Mouse (Mus musculus) MEL (cell line): Measurements from ENCODE around the gene Trim23. TPM values are rescaled to one million over a fixed set of nuclear protein-coding genes. Genes with fewer than 3 reads are reported as not detected.

ENCODE experiments used
- DNase-seq: peaks from one replicate; pipeline ENCODE4 v3.0.0; 2011; ENCODE audit warnings: low read depth, low spot score
- H3K27ac ChIP-seq: 2 replicates; pipeline ENCODE4 v1.5.1; 2012; ENCODE audit warnings: low read depth, mild to moderate bottlenecking, control low read depth, low read length, moderate library complexity; ENCODE audit not compliant: control insufficient read depth
- H3K27me3 ChIP-seq, 2 experiments: fragments of 150-350 bp in 1 of 2; sonication (generic) in 1 of 2; 2 replicates each; pipeline ENCODE4 v1.6.1; 2012; ENCODE audit warnings: low read length in 2 of 2, mild to moderate bottlenecking in 2 of 2, improper control_type of control experiment in 1 of 2, moderate library complexity in 1 of 2; ENCODE audit not compliant: insufficient read depth in 2 of 2, control insufficient read depth in 1 of 2
- H3K36me3 ChIP-seq, 2 experiments: 2 replicates each; pipeline ENCODE4 v1.6.1; 2012 to 2014; ENCODE audit warnings: low read length in 2 of 2, improper control_type of control experiment in 1 of 2, inconsistent platforms in 1 of 2, mild to moderate bottlenecking in 1 of 2; ENCODE audit not compliant: insufficient read depth in 2 of 2, control insufficient read depth in 1 of 2
- H3K4me1 ChIP-seq, 2 experiments: fragments of 150-350 bp in 1 of 2; sonication (generic) in 1 of 2; 2 replicates each; pipeline ENCODE4 v1.6.1; 2012; ENCODE audit warnings: low read length in 2 of 2, improper control_type of control experiment in 1 of 2, mild to moderate bottlenecking in 1 of 2; ENCODE audit not compliant: insufficient read depth in 2 of 2, control insufficient read depth in 1 of 2
- H3K4me3 ChIP-seq, 2 experiments: fragments of 150-350 bp in 1 of 2; sonication (generic) in 1 of 2; 2 replicates each; pipeline ENCODE4 v1.5.1; 2012; ENCODE audit warnings: low read depth in 2 of 2, low read length in 2 of 2, mild to moderate bottlenecking in 2 of 2, moderate library complexity in 2 of 2, control low read depth in 1 of 2, improper control_type of control experiment in 1 of 2; ENCODE audit not compliant: control insufficient read depth in 1 of 2, insufficient read depth in 1 of 2
- H3K79me2 ChIP-seq: 2 replicates; pipeline ENCODE4 v1.6.1; 2012; ENCODE audit warnings: mild to moderate bottlenecking, low read length, moderate library complexity; ENCODE audit not compliant: control insufficient read depth, poor library complexity, insufficient read depth
- H3K9ac ChIP-seq: 2 replicates; pipeline ENCODE4 v1.6.1; 2012; ENCODE audit warnings: low read depth, mild to moderate bottlenecking, control low read depth, low read length, moderate library complexity; ENCODE audit not compliant: control insufficient read depth, poor library complexity, severe bottlenecking
- H3K9me3 ChIP-seq: fragments of 150-350 bp; sonication (generic); replicated peaks from 2 replicates; pipeline ENCODE4 v1.6.1; 2012; ENCODE audit warnings: mild to moderate bottlenecking, low read length, improper control_type of control experiment, moderate library complexity; ENCODE audit not compliant: insufficient read depth
- CTCF ChIP-seq, 3 experiments: IDR thresholded peaks in 2 of 3; conservative IDR thresholded peaks in 1 of 3; 2 replicates each; pipeline ENCODE4 v1.5.1; 2011 to 2012; ENCODE audit warnings: low read length in 3 of 3, low read depth in 2 of 3, mild to moderate bottlenecking in 2 of 3, improper control_type of control experiment in 1 of 3, inconsistent platforms in 1 of 3, mixed read lengths in 1 of 3, moderate library complexity in 1 of 3; ENCODE audit not compliant: control insufficient read depth in 1 of 3, insufficient read depth in 1 of 3, poor library complexity in 1 of 3, severe bottlenecking in 1 of 3
- ELF1 ChIP-seq: IDR thresholded peaks from 2 replicates; pipeline ENCODE4 v1.6.1; 2014; ENCODE audit warnings: low read depth, mild to moderate bottlenecking, inconsistent platforms, low read length, improper control_type of control experiment, moderate library complexity
- EP300 ChIP-seq, 2 experiments: IDR thresholded peaks; 2 replicates each; pipeline ENCODE4 v1.6.1; 2011; ENCODE audit warnings: improper control_type of control experiment in 2 of 2, low read length in 2 of 2, low read depth in 1 of 2, mild to moderate bottlenecking in 1 of 2
- ETS1 ChIP-seq: IDR thresholded peaks from 2 replicates; pipeline ENCODE4 v1.6.1; 2012; ENCODE audit warnings: low read depth, mild to moderate bottlenecking, inconsistent platforms, low read length, improper control_type of control experiment, moderate library complexity
- JUND ChIP-seq: IDR thresholded peaks from 2 replicates; pipeline ENCODE4 v1.6.1; 2011; ENCODE audit warnings: low read depth, mild to moderate bottlenecking, improper control_type of control experiment, low read length
- KAT2A ChIP-seq: conservative IDR thresholded peaks from 2 replicates; pipeline ENCODE4 v1.6.1; 2012; ENCODE audit warnings: low read depth, low read length, improper control_type of control experiment, inconsistent platforms
- MAZ ChIP-seq: IDR thresholded peaks from 2 replicates; pipeline ENCODE4 v1.6.1; 2012; ENCODE audit warnings: low read depth, mild to moderate bottlenecking, inconsistent platforms, low read length, improper control_type of control experiment
- MXI1 ChIP-seq: IDR thresholded peaks from 2 replicates; pipeline ENCODE4 v1.6.1; 2011; ENCODE audit warnings: mild to moderate bottlenecking, low read depth, low read length, improper control_type of control experiment
- MYB ChIP-seq: IDR thresholded peaks from 2 replicates; pipeline ENCODE4 v1.6.1; 2011; ENCODE audit warnings: mild to moderate bottlenecking, low read depth, low read length, improper control_type of control experiment
- MYC ChIP-seq: IDR thresholded peaks from 2 replicates; pipeline ENCODE4 v1.6.1; 2011; ENCODE audit warnings: low read depth, mild to moderate bottlenecking, low read length, improper control_type of control experiment, moderate library complexity
- NRF1 ChIP-seq: IDR thresholded peaks from 2 replicates; pipeline ENCODE4 v1.6.1; 2014; ENCODE audit warnings: low read depth, mild to moderate bottlenecking, inconsistent platforms, low read length, improper control_type of control experiment, moderate library complexity; ENCODE audit not compliant: poor library complexity, insufficient read depth, severe bottlenecking
- RAD21 ChIP-seq: IDR thresholded peaks from 2 replicates; pipeline ENCODE4 v1.6.1; 2011; ENCODE audit warnings: mild to moderate bottlenecking, low read depth, low read length, improper control_type of control experiment
- RCOR1 ChIP-seq: IDR thresholded peaks from 2 replicates; pipeline ENCODE4 v1.6.1; 2012; ENCODE audit warnings: low read depth, mild to moderate bottlenecking, inconsistent platforms, low read length, improper control_type of control experiment
- SMC3 ChIP-seq: IDR thresholded peaks from 2 replicates; pipeline ENCODE4 v1.6.1; 2011; ENCODE audit warnings: low read depth, low read length, improper control_type of control experiment
- UBTF ChIP-seq: IDR thresholded peaks from 2 replicates; pipeline ENCODE4 v1.6.1; 2012; ENCODE audit warnings: low read depth, mild to moderate bottlenecking, inconsistent platforms, low read length, improper control_type of control experiment, moderate library complexity, borderline replicate concordance; ENCODE audit not compliant: insufficient read depth
- USF2 ChIP-seq, 2 experiments: IDR thresholded peaks; 2 replicates each; pipeline ENCODE4 v1.6.1; 2011 to 2012; ENCODE audit warnings: improper control_type of control experiment in 2 of 2, low read length in 2 of 2, borderline replicate concordance in 1 of 2, inconsistent platforms in 1 of 2, low read depth in 1 of 2, mild to moderate bottlenecking in 1 of 2; ENCODE audit not compliant: insufficient read depth in 1 of 2
- ZC3H11A ChIP-seq: IDR thresholded peaks from 2 replicates; pipeline ENCODE4 v1.6.1; 2012; ENCODE audit warnings: low read depth, mild to moderate bottlenecking, inconsistent platforms, low read length, improper control_type of control experiment
- polyA plus RNA-seq, 2 experiments: library from polyadenylated mRNA; stranded (reverse) in 1 of 2; unstranded in 1 of 2; fragments of >175 nt in 1 of 2; fragments of >200 nt in 1 of 2; gene quantifications; 2 replicates each; pipeline versions ENCODE4 v1.2.1 to v1.2.4; 2012; ENCODE audit warnings: low replicate concordance in 2 of 2, low read depth in 1 of 2; ENCODE audit not compliant: insufficient read length in 2 of 2, insufficient read depth in 1 of 2, missing spikeins in 1 of 2
- total RNA-seq: library from RNA; depleted of rRNA; stranded (reverse); fragments of 300-350 nt; gene quantifications from 2 replicates; pipeline ENCODE4 v1.2.3, GENCODE M21; 2012

Trim23 gene
- total and polyA plus RNA-seq, 3 experiments, result 5.8 to 8.5 TPM; not detected in 1

GRCm38 (mm10) chr13:104155686-104156085 lies 22.9 kb upstream of the Trim23 start:
- Histone ChIP-seq H3K4me1 (no peaks in the 10 kb centered on the region), H3K79me2 (no peaks in the 10 kb centered on the region), H3K27ac (no peak overlapping the region), H3K4me3 (no peak overlapping the region), H3K9ac (no peak overlapping the region), H3K27me3 (no peaks in the 10 kb centered on the region), H3K36me3 (peaks cover 0 to 3% of the 10 kb centered on the region in 2 experiments; a peak in 1 of 4 replicates), H3K9me3 (no peaks in the 10 kb centered on the region)
- no peak for DNase-seq
- TF ChIP-seq RCOR1 (no peak), RAD21 (no peak), UBTF (no peak), NRF1 (no peak)

GRCm38 (mm10) chr13:104171711-104172110 lies 6.9 kb upstream of the Trim23 start:
- H3K36me3 ChIP-seq, result peaks cover 1 to 12% of the 10 kb centered on the region in 2 experiments
- no peaks in the 10 kb centered on the region for H3K27me3 ChIP-seq
- H3K4me1 ChIP-seq, result no peaks in the 10 kb centered on the region; a peak in 3 of 4 replicates
- no peak overlapping the region for H3K4me3 ChIP-seq
- H3K9ac ChIP-seq, result no peak overlapping the region
- no peak for TF ChIP-seq ELF1
- no peak for TF ChIP-seq ZC3H11A
- TF ChIP-seq RCOR1, result no peak
- TF ChIP-seq MYB, result no peak
- TF ChIP-seq KAT2A, result no peak
- TF ChIP-seq EP300 (IDR thresholded peaks at IDR 0.05; ENCODE audit: low read depth in 1 of 2, low read length in 2 of 2), result no peak
- no peak for TF ChIP-seq MYC
- TF ChIP-seq USF2 (IDR thresholded peaks at IDR 0.05; ENCODE audit: borderline replicate concordance in 1 of 2, insufficient read depth in 1 of 2, low read depth in 1 of 2, low read length in 2 of 2), result no peak
- TF ChIP-seq JUND, result no peak
- TF ChIP-seq MXI1, result no peak
- TF ChIP-seq CTCF (IDR thresholded peaks at IDR 0.05 in 2 of 3, conservative IDR thresholded peaks at IDR 0.05 in 1 of 3; ENCODE audit: control insufficient read depth in 1 of 3, insufficient read depth in 1 of 3, low read depth in 2 of 3, low read length in 3 of 3, poor library complexity in 1 of 3, severe bottlenecking in 1 of 3), result no peak
- no peak for TF ChIP-seq SMC3
- TF ChIP-seq RAD21, result no peak
- no peak for TF ChIP-seq MAZ
- no peak for TF ChIP-seq ETS1
- no peak overlapping the region for H3K27ac ChIP-seq
- DNase-seq, result no peak
- no peaks in the 10 kb centered on the region for H3K9me3 ChIP-seq
- peaks cover 25% of the 10 kb centered on the region for H3K79me2 ChIP-seq
